Mouse (Mus musculus): ENCODE results near the gene Fos.

GRCm38 (mm10) chr12:85478696-85479095 lies 5.0 kb downstream of the Fos start:
- TF ChIP-seq EP300 (optimal IDR thresholded peaks at IDR 0.05), result no peak
- TF ChIP-seq CTCF (IDR thresholded peaks at IDR 0.05; ENCODE audit: low read depth), result no peak
